Mouse (Mus musculus) MEL (cell line): ENCODE data around the gene Brinp3.

Source experiments
- CTCF ChIP-seq, 3 experiments: IDR thresholded peaks in 2 of 3; conservative IDR thresholded peaks in 1 of 3; 2 replicates each; pipeline ENCODE4 v1.5.1; 2011 to 2012; ENCODE audit warnings: low read length in 3 of 3, low read depth in 2 of 3, mild to moderate bottlenecking in 2 of 3, improper control_type of control experiment in 1 of 3, inconsistent platforms in 1 of 3, mixed read lengths in 1 of 3, moderate library complexity in 1 of 3; ENCODE audit not compliant: control insufficient read depth in 1 of 3, insufficient read depth in 1 of 3, poor library complexity in 1 of 3, severe bottlenecking in 1 of 3
- MAX ChIP-seq: IDR thresholded peaks from 2 replicates; pipeline ENCODE4 v1.6.1; 2011; ENCODE audit warnings: low read length, improper control_type of control experiment
- RCOR1 ChIP-seq: IDR thresholded peaks from 2 replicates; pipeline ENCODE4 v1.6.1; 2012; ENCODE audit warnings: low read depth, mild to moderate bottlenecking, inconsistent platforms, low read length, improper control_type of control experiment
- UBTF ChIP-seq: IDR thresholded peaks from 2 replicates; pipeline ENCODE4 v1.6.1; 2012; ENCODE audit warnings: low read depth, mild to moderate bottlenecking, inconsistent platforms, low read length, improper control_type of control experiment, moderate library complexity, borderline replicate concordance; ENCODE audit not compliant: insufficient read depth
- ZMIZ1 ChIP-seq: IDR thresholded peaks from 2 replicates; pipeline ENCODE4 v1.6.1; 2012; ENCODE audit warnings: low read depth, mild to moderate bottlenecking, inconsistent platforms, low read length, improper control_type of control experiment, moderate library complexity

GRCm38 (mm10) chr1:146657214-146657613 lies 162.7 kb downstream of the Brinp3 start:
- TF ChIP-seq CTCF (IDR thresholded peaks at IDR 0.05 in 2 of 3, conservative IDR thresholded peaks at IDR 0.05 in 1 of 3; ENCODE audit: control insufficient read depth in 1 of 3, insufficient read depth in 1 of 3, low read depth in 2 of 3, low read length in 3 of 3, poor library complexity in 1 of 3, severe bottlenecking in 1 of 3) (no peak), RCOR1 (no peak), ZMIZ1 (no peak), UBTF (no peak), MAX (no peak)
